Mouse (Mus musculus) thymus, adult 2 months (tissue): Measurements from ENCODE around the gene Egfl8.

Experiments
- CTCF ChIP-seq: fragments of 200-500 bp; IDR thresholded peaks from 2 replicates; pipeline ENCODE4 v1.5.1; 2012; ENCODE audit warnings: mild to moderate bottlenecking, control low read depth, low read length, moderate library complexity, borderline replicate concordance; ENCODE audit not compliant: control insufficient read depth, poor library complexity, insufficient read depth; ENCODE audit errors: extremely low read depth
- POLR2A ChIP-seq: fragments of 200-500 bp; IDR thresholded peaks from 2 replicates; pipeline ENCODE4 v1.6.1; 2012; ENCODE audit warnings: mild to moderate bottlenecking, low read length, control low read depth, moderate library complexity; ENCODE audit not compliant: control insufficient read depth, poor library complexity, insufficient read depth; ENCODE audit errors: extremely low read depth

DNA sequence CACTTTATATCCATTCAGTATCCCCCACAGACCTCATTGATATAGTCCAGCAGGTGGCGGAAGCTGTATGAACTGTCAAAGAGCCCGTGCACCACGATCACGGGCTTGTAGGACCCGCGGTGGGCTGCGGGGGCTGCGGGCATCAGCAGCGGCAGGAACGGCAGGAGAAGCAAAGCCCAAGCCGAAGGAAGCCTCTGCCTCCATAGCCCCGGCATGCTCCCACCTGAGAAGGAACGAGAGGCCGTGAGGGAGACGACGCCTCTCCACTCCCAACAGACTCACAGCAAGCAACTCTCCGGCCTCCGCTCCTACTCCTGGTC is 11.0 kb upstream of the Egfl8 start:
- TF ChIP-seq CTCF = 0 out of 2 replicates have a peak, but pooled peaks have one; percentile 64
- TF ChIP-seq POLR2A = no peak
